Mouse (Mus musculus) liver, embryonic 14.5 days (tissue): Measurements from ENCODE around the gene Nmt2.

Source experiments
- CTCF ChIP-seq: IDR thresholded peaks from 2 replicates; pipeline ENCODE4 v1.5.1; 2016; ENCODE audit warnings: antibody characterized with exemption, low read depth, control low read depth
- EP300 ChIP-seq: IDR thresholded peaks from 2 replicates; pipeline ENCODE4 v1.6.1; 2016; ENCODE audit warnings: antibody characterized with exemption, low read depth

DNA sequence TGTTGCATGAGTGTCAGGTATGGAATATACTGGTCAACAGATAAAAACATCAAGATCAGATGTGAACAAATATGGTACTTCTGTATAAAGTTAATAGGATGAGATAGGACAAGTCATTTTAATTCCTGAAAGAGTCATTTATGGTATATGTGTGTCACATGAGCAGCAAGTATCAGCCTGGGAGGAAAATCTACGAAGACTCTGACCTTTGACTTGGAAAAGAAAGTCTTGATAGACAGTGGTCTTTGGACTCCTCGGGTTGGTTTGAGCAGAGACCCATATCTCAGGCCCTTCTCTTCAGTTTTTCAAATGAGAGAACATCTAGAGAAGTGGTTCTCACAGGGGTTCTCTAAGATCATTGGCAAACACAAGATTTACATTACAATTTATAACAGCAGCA lies 32.7 kb upstream of the Nmt2 start:
- TF ChIP-seq CTCF (no peak), EP300 (no peak)
